In the genomic region with DNA sequence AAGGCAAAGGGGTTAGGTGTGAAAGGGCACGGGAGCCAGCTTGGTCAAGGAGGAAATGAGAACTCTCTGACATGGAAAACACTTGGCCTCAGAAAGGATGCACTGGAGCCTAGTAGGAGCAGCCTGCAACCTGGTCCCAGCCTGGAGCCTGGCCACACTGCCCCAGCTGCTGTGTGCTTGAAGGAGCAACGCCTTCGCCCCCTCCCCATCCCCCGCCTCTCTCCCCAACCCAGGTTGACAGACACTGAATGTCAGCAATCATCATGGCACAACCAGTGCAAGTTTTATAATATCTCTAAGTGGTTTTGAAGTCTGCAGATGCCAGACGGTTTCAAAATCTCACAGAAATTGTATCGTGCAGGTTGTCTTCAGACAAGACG, we compare ENCODE assay signal across 10 mouse cellular contexts.
DNase-seq lines count a peak whose midpoint lies in the region; ATAC-seq lines count a peak whose summit lies in the region.
"Had no signal": no experiment of that assay in that cellular context is flagged by ENCODE, and none has a peak within 500 bp of the region (broad histone marks: within the 10 kb centered on the region; RNA-seq: fewer than 3 reads in every experiment).

No protein-coding gene starts in this region.

- no peak overlapping the region for H3K9ac ChIP-seq in forebrain, embryonic 14.5 days (ENCODE audit: low read length)
- no peak overlapping the region for H3K9ac ChIP-seq in neural tube, embryonic 15.5 days (replicated peaks)
- H3K9ac ChIP-seq: heart, embryonic 12.5 days; intestine, embryonic 15.5 days; lung, embryonic 15.5 days had no signal

- peak overlapping the region; percentile 8; the same call in 1 of the 2 replicates for H3K4me2 ChIP-seq in forebrain, embryonic 14.5 days (ENCODE audit: low read length)
- peak overlapping the region; percentile 22; the same call in 1 of the 2 replicates for H3K4me2 ChIP-seq in neural tube, embryonic 15.5 days
- H3K4me2 ChIP-seq: heart, embryonic 12.5 days; intestine, embryonic 15.5 days; lung, embryonic 15.5 days had no signal

- no peak overlapping the region for H3K4me3 ChIP-seq in forebrain, embryonic 14.5 days (ENCODE audit: low read depth, low read length)
- H3K4me3 ChIP-seq in limb, embryonic 10.5 days = no peak overlapping the region
- no peak overlapping the region for H3K4me3 ChIP-seq in neural tube, embryonic 15.5 days (replicated peaks)
- H3K4me3 ChIP-seq: heart, embryonic 12.5 days; intestine, embryonic 15.5 days; lung, embryonic 15.5 days had no signal

- 20% methylated on average over 7 of the region's 7 CpGs for WGBS in forebrain, embryonic 14.5 days
- 69% methylated on average over 7 of the region's 7 CpGs for WGBS in limb, embryonic 10.5 days
- 55% methylated on average over 7 of the region's 7 CpGs for WGBS in neural tube, embryonic 15.5 days

- peak overlapping the region; percentile 97 for H3K27ac ChIP-seq in forebrain, embryonic 14.5 days (ENCODE audit: low read depth, low read length)
- H3K27ac ChIP-seq in limb, embryonic 10.5 days = peak overlapping the region; percentile 71; the same call in 1 of the 2 replicates
- peak overlapping the region; percentile 71 for H3K27ac ChIP-seq in neural tube, embryonic 15.5 days (replicated peaks)
- H3K27ac ChIP-seq: intestine, embryonic 15.5 days; lung, embryonic 15.5 days had no signal

- peak; percentile 10 for DNase-seq in right cerebral cortex, postnatal 14 days
- DNase-seq in right cerebral cortex, adult 18-20 months = no peak
- peak; percentile 82 for DNase-seq in forebrain, embryonic 14.5 days (ENCODE audit: low spot score)
- DNase-seq in limb, embryonic 10.5 days (ENCODE audit: low spot score) = no peak
- no peak for DNase-seq in lung, postnatal 36 days
- no peak for DNase-seq in adrenal gland, postnatal 4 days (ENCODE audit: low spot score in 2 of 2)

- H3K36me3 ChIP-seq in forebrain, embryonic 14.5 days (ENCODE audit: control insufficient read depth, insufficient read depth, low read length) = no peaks in the 10 kb centered on the region
- H3K36me3 ChIP-seq in limb, embryonic 10.5 days = no peaks in the 10 kb centered on the region
- no peaks in the 10 kb centered on the region for H3K36me3 ChIP-seq in neural tube, embryonic 15.5 days
- H3K36me3 ChIP-seq: heart, embryonic 12.5 days; intestine, embryonic 15.5 days; lung, embryonic 15.5 days had no signal

- peaks cover 43% of the 10 kb centered on the region for H3K4me1 ChIP-seq in forebrain, embryonic 14.5 days (ENCODE audit: control insufficient read depth, insufficient read depth, low read length)
- peaks cover 40% of the 10 kb centered on the region for H3K4me1 ChIP-seq in limb, embryonic 10.5 days
- peaks cover 42% of the 10 kb centered on the region for H3K4me1 ChIP-seq in neural tube, embryonic 15.5 days
- H3K4me1 ChIP-seq: intestine, embryonic 15.5 days; lung, embryonic 15.5 days had no signal

- no peaks in the 10 kb centered on the region for H3K27me3 ChIP-seq in forebrain, embryonic 14.5 days (replicated peaks; ENCODE audit: control insufficient read depth, insufficient read depth, low read length)
- H3K27me3 ChIP-seq in limb, embryonic 10.5 days (ENCODE audit: low read depth, poor library complexity, severe bottlenecking) = no peaks in the 10 kb centered on the region
- H3K27me3 ChIP-seq in neural tube, embryonic 15.5 days (replicated peaks) = no peaks in the 10 kb centered on the region
- H3K27me3 ChIP-seq: heart, embryonic 12.5 days; intestine, embryonic 15.5 days; lung, embryonic 15.5 days had no signal

- no peaks in the 10 kb centered on the region for H3K9me3 ChIP-seq in forebrain, embryonic 14.5 days (replicated peaks; ENCODE audit: control insufficient read depth, low read length)
- no peaks in the 10 kb centered on the region for H3K9me3 ChIP-seq in limb, embryonic 10.5 days (replicated peaks)
- H3K9me3 ChIP-seq in neural tube, embryonic 15.5 days (replicated peaks) = no peaks in the 10 kb centered on the region
- H3K9me3 ChIP-seq: heart, embryonic 12.5 days; intestine, embryonic 15.5 days; lung, embryonic 15.5 days had no signal

- peak; percentile 83 for ATAC-seq in forebrain, embryonic 14.5 days
- no peak for ATAC-seq in neural tube, embryonic 15.5 days (ENCODE audit: low FRiP score)
- ATAC-seq: intestine, embryonic 15.5 days had no signal

Comparison
In these comparisons a context has a peak if more than half of its experiments do, and no peak if none do; other contexts are left out.
1. DNase-seq: peak in right cerebral cortex, postnatal 14 days (single experiment) and forebrain, embryonic 14.5 days (single experiment); none in right cerebral cortex, adult 18-20 months (single experiment), limb, embryonic 10.5 days (single experiment), lung, postnatal 36 days (single experiment) and adrenal gland, postnatal 4 days (0 of 2).
2. Peak in every context shown above with its lines, with median percentiles within 50 percentile points of each other: H3K27ac ChIP-seq.